Mouse (Mus musculus) midbrain, postnatal 0 days (tissue): ENCODE data around the gene Gpr4. TPM values are rescaled to one million over a fixed set of nuclear protein-coding genes. Genes with fewer than 3 reads are reported as not detected.

Source experiments
- ATAC-seq: fragments of 200-750 bp; cut with Nextera tagmentation; 2 replicates; pipeline ENCODE4 v1.8.0; 2017; ENCODE audit warnings: moderate number of reproducible peaks, mild to moderate bottlenecking, moderate TSS enrichment, moderate library complexity; ENCODE audit not compliant: low FRiP score
- DNase-seq: peaks from one replicate; pipeline ENCODE4 v3.0.0-alpha.2; 2015; ENCODE audit warnings: low spot score
- H3K27ac ChIP-seq: fragments of 300-500 bp; sonication (generic); 2 replicates; pipeline ENCODE4 v1.5.1; 2014; ENCODE audit warnings: low read depth, mild to moderate bottlenecking, low read length, mixed read lengths
- H3K27me3 ChIP-seq: fragments of 300-500 bp; sonication (generic); 2 replicates; pipeline ENCODE4 v1.6.1; 2014; ENCODE audit warnings: low read length, control low read depth, mixed read lengths; ENCODE audit not compliant: insufficient read depth
- H3K36me3 ChIP-seq: fragments of 300-500 bp; sonication (generic); 2 replicates; pipeline ENCODE4 v1.6.1; 2014; ENCODE audit warnings: low read length, control low read depth, mixed read lengths; ENCODE audit not compliant: insufficient read depth
- H3K4me1 ChIP-seq: fragments of 300-500 bp; sonication (generic); 2 replicates; pipeline ENCODE4 v1.6.1; 2014; ENCODE audit warnings: mild to moderate bottlenecking, control low read depth, antibody characterized with exemption, low read length, mixed read lengths; ENCODE audit not compliant: insufficient read depth
- H3K4me2 ChIP-seq: fragments of 300-500 bp; sonication (generic); 2 replicates; pipeline ENCODE4 v1.6.1; 2014; ENCODE audit warnings: low read depth, mild to moderate bottlenecking, low read length, mixed read lengths; ENCODE audit not compliant: poor library complexity, severe bottlenecking
- H3K4me3 ChIP-seq: fragments of 300-500 bp; sonication (generic); 2 replicates; pipeline ENCODE4 v1.5.1; 2014; ENCODE audit warnings: low read depth, mild to moderate bottlenecking, low read length, moderate library complexity
- H3K9ac ChIP-seq: fragments of 300-500 bp; sonication (generic); replicated peaks from 2 replicates; pipeline ENCODE4 v1.6.1; 2014; ENCODE audit warnings: mild to moderate bottlenecking, low read length, moderate library complexity, mixed read lengths; ENCODE audit not compliant: poor library complexity, severe bottlenecking
- H3K9me3 ChIP-seq: fragments of 300-500 bp; sonication (generic); 2 replicates; pipeline ENCODE4 v1.6.1; 2016; ENCODE audit warnings: low read length, control low read depth
- CTCF ChIP-seq: IDR thresholded peaks from 2 replicates; pipeline ENCODE4 v1.5.1; 2016; ENCODE audit warnings: antibody characterized with exemption, mild to moderate bottlenecking
- WGBS: fragments of 180-500 bp; shearing (Covaris S2); extraction: QIAGEN DNeasy Blood & Tissue Kit; methylation state at CpG from one replicate; pipeline ENCODE4 v1.1.7; 2014; 5-methylcytosine and 5-hydroxymethylcytosine counted together
- polyA plus RNA-seq: library from polyadenylated mRNA; unstranded; fragments of >200 nt; fragmentation: Nextera tagmentation; extraction: Ambion mirVana; gene quantifications from 2 replicates; pipeline ENCODE4 v1.2.1, GENCODE M21; 2015
- total RNA-seq: library from RNA; depleted of rRNA; stranded (reverse); fragments of >200 nt; gene quantifications from 2 replicates; pipeline ENCODE4 v1.2.3, GENCODE M21; 2014

Gene Gpr4
- total and polyA plus RNA-seq, 2 experiments from 2014 or later, result 4.7 to 6.2 TPM

GRCm38 (mm10) chr7:19226817-19227797, 14.8 kb downstream of the Gpr4 start:
- Histone ChIP-seq H3K27me3 (no peaks in the 10 kb centered on the region), H3K9me3 (no peaks in the 10 kb centered on the region), H3K4me3 (peak overlapping the region; percentile 45), H3K4me1 (peaks cover 11% of the 10 kb centered on the region), H3K27ac (peak overlapping the region; percentile 73), H3K9ac (peak overlapping the region; percentile 63), H3K4me2 (peak overlapping the region; percentile 71), H3K36me3 (no peaks in the 10 kb centered on the region)
- 20% methylated on average over 20 of the region's 20 CpGs for WGBS
- DNase-seq (peak; percentile 69), ATAC-seq (no peak; the same call in 1 of the 2 replicates)
- no peak for TF ChIP-seq CTCF

GRCm38 (mm10) chr7:19227883-19228792, 15.8 kb downstream of the Gpr4 start, which contains the start of gene Opa3:
TSS of gene Opa3 (plus strand) at chr7:19228334.
- DNase-seq (peak; percentile 100), ATAC-seq (peak; percentile 95)
- Histone ChIP-seq H3K4me3 (peak within 1 kb of the TSS; percentile 45), H3K9me3 (no peaks in the 10 kb centered on the region), H3K9ac (peak within 1 kb of the TSS; percentile 63), H3K27ac (peak within 1 kb of the TSS; percentile 95), H3K4me1 (peaks cover 11% of the 10 kb centered on the region), H3K4me2 (peak within 1 kb of the TSS; percentile 85), H3K36me3 (no peaks in the 10 kb centered on the region), H3K27me3 (no peaks in the 10 kb centered on the region)
- WGBS, result under 1% methylated on average over 82 of the region's 91 CpGs
- peak; percentile 81 for TF ChIP-seq CTCF

GRCm38 (mm10) chr7:19228793-19229148, 16.4 kb downstream of the Gpr4 start:
- peak overlapping the region; percentile 45 for H3K4me3 ChIP-seq
- no peak for ATAC-seq
- 0% methylated on average over 14 of the region's 14 CpGs for WGBS
- peak overlapping the region; percentile 65 for H3K27ac ChIP-seq
- no peaks in the 10 kb centered on the region for H3K36me3 ChIP-seq
- peak overlapping the region; percentile 55 for H3K9ac ChIP-seq
- no peaks in the 10 kb centered on the region for H3K9me3 ChIP-seq
- H3K27me3 ChIP-seq, result no peaks in the 10 kb centered on the region
- no peak for DNase-seq
- H3K4me2 ChIP-seq, result peak overlapping the region; percentile 85
- peaks cover 11% of the 10 kb centered on the region for H3K4me1 ChIP-seq
- no peak for TF ChIP-seq CTCF

GRCm38 (mm10) chr7:19229404-19229803, 17.1 kb downstream of the Gpr4 start:
- WGBS, result 43% methylated on average over 5 of the region's 5 CpGs
- Histone ChIP-seq H3K36me3 (no peaks in the 10 kb centered on the region), H3K4me3 (peak overlapping the region; percentile 45), H3K27ac (peak overlapping the region; percentile 65), H3K4me2 (peak overlapping the region; percentile 85), H3K4me1 (peaks cover 11% of the 10 kb centered on the region), H3K27me3 (no peaks in the 10 kb centered on the region), H3K9me3 (no peaks in the 10 kb centered on the region), H3K9ac (peak overlapping the region; percentile 55)
- DNase-seq (no peak), ATAC-seq (no peak)
- TF ChIP-seq CTCF, result no peak

GRCm38 (mm10) chr7:19230041-19230580, 17.8 kb downstream of the Gpr4 start:
- Histone ChIP-seq H3K4me1 (peaks cover 11% of the 10 kb centered on the region), H3K4me2 (no peak overlapping the region), H3K4me3 (no peak overlapping the region), H3K36me3 (no peaks in the 10 kb centered on the region), H3K27me3 (no peaks in the 10 kb centered on the region), H3K27ac (no peak overlapping the region), H3K9ac (no peak overlapping the region), H3K9me3 (no peaks in the 10 kb centered on the region)
- ATAC-seq, result no peak
- DNase-seq, result no peak
- no peak for TF ChIP-seq CTCF
- WGBS, result 100% methylated on average over 2 of the region's 2 CpGs
